ENCODE assay signal across 21 mouse cellular contexts in the genomic region with DNA sequence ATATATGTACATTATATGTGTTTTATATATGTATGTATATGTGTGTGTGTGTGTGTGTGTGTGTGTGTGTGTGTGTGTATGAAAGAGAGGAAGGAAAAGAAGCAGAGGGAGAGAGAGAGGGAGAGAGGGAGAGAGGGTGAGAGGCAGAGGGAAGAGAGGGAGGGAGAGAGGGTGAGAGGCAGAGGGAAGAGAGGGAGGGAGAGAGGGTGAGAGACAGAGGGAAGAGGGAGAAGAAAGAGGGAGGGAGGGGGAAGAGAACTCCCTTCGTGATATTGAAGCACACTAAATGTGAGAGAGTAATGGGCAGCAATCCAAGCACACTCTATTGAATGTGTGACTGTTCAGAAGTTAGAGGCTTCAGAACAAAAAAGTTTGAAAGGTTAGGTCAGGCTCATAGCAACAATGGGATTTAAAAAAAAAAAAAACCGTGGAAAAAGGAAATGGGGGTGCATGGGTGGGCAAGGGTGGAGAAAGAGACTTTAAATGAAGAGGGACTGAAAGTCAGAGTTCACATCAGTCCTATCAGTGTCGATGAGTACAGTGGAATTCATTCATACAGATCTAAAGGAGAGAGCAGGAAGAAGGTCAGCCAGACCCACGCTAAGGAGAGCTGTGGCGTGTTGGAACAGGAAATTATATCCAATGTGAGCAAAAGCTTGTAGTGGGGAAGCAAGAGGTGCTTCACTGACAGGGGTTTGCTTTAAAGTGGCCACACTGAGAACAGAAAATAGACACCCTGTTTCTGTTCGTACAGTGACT.
DNase-seq lines count a peak whose midpoint lies in the region; ATAC-seq and TF ChIP-seq lines count a peak whose summit lies in the region.
"Had no signal": no experiment of that assay in that cellular context is flagged by ENCODE, and none has a peak within 500 bp of the region (broad histone marks: within the 10 kb centered on the region; RNA-seq: fewer than 3 reads in every experiment).

No protein-coding gene starts in this region.

- TF ChIP-seq CTCF in heart, postnatal 0 days (IDR thresholded peaks at IDR 0.05; ENCODE audit: low read depth) = no peak
- TF ChIP-seq CTCF in lung, embryonic 14.5 days (IDR thresholded peaks at IDR 0.05; ENCODE audit: low read depth) = no peak
- no peak for TF ChIP-seq CTCF in brain, embryonic 14.5 days (IDR thresholded peaks at IDR 0.05; ENCODE audit: borderline replicate concordance, extremely low read depth, insufficient read depth, insufficient read length)

- H3K27me3 ChIP-seq in forebrain, embryonic 14.5 days (replicated peaks; ENCODE audit: control insufficient read depth, insufficient read depth, low read length) = no peaks in the 10 kb centered on the region
- H3K27me3 ChIP-seq in forebrain, embryonic 16.5 days (replicated peaks; ENCODE audit: control insufficient read depth, insufficient read depth, low read length) = no peaks in the 10 kb centered on the region
- H3K27me3 ChIP-seq in heart, postnatal 0 days (ENCODE audit: control insufficient read depth, insufficient read depth, low read length) = no peaks in the 10 kb centered on the region
- H3K27me3 ChIP-seq in lung, embryonic 14.5 days (ENCODE audit: insufficient read depth, low read length) = no peaks in the 10 kb centered on the region
- H3K27me3 ChIP-seq: embryonic facial prominence, embryonic 13.5 days; forebrain, embryonic 13.5 days; heart, embryonic 15.5 days had no signal

- no peak overlapping the region for H3K4me2 ChIP-seq in forebrain, embryonic 14.5 days (ENCODE audit: low read length)
- no peak overlapping the region for H3K4me2 ChIP-seq in forebrain, embryonic 16.5 days (ENCODE audit: low read length)
- no peak overlapping the region for H3K4me2 ChIP-seq in heart, postnatal 0 days (ENCODE audit: low read depth, low read length)
- no peak overlapping the region for H3K4me2 ChIP-seq in lung, embryonic 14.5 days
- H3K4me2 ChIP-seq: embryonic facial prominence, embryonic 13.5 days; forebrain, embryonic 13.5 days; heart, embryonic 15.5 days had no signal

- H3K36me3 ChIP-seq in forebrain, embryonic 14.5 days (ENCODE audit: control insufficient read depth, insufficient read depth, low read length) = no peaks in the 10 kb centered on the region
- H3K36me3 ChIP-seq in forebrain, embryonic 16.5 days (ENCODE audit: control insufficient read depth, insufficient read depth) = no peaks in the 10 kb centered on the region
- no peaks in the 10 kb centered on the region for H3K36me3 ChIP-seq in heart, postnatal 0 days (replicated peaks; ENCODE audit: control insufficient read depth, insufficient read depth, low read length)
- no peaks in the 10 kb centered on the region for H3K36me3 ChIP-seq in lung, embryonic 14.5 days (ENCODE audit: insufficient read depth)
- H3K36me3 ChIP-seq: embryonic facial prominence, embryonic 13.5 days; heart, embryonic 15.5 days had no signal

- H3K9ac ChIP-seq in forebrain, embryonic 14.5 days (ENCODE audit: low read length) = no peak overlapping the region
- H3K9ac ChIP-seq in forebrain, embryonic 16.5 days (replicated peaks; ENCODE audit: low read depth, low read length) = no peak overlapping the region
- H3K9ac ChIP-seq in heart, postnatal 0 days (replicated peaks; ENCODE audit: low read depth, low read length) = no peak overlapping the region
- H3K9ac ChIP-seq in lung, embryonic 14.5 days = no peak overlapping the region
- H3K9ac ChIP-seq: embryonic facial prominence, embryonic 13.5 days; forebrain, embryonic 13.5 days; heart, embryonic 15.5 days had no signal

- no peak for TF ChIP-seq EP300 in heart, postnatal 0 days (IDR thresholded peaks at IDR 0.05; ENCODE audit: low read depth)

- H3K4me3 ChIP-seq in forebrain, embryonic 14.5 days (ENCODE audit: low read depth, low read length) = no peak overlapping the region
- no peak overlapping the region for H3K4me3 ChIP-seq in forebrain, embryonic 16.5 days (replicated peaks; ENCODE audit: low read length)
- H3K4me3 ChIP-seq in heart, postnatal 0 days (ENCODE audit: low read depth, low read length) = no peak overlapping the region
- no peak overlapping the region for H3K4me3 ChIP-seq in lung, embryonic 14.5 days (ENCODE audit: low read depth, low read length)
- H3K4me3 ChIP-seq: embryonic facial prominence, embryonic 13.5 days; forebrain, embryonic 13.5 days; heart, embryonic 15.5 days had no signal

- H3K4me1 ChIP-seq in forebrain, embryonic 14.5 days (ENCODE audit: control insufficient read depth, insufficient read depth, low read length) = no peaks in the 10 kb centered on the region
- no peaks in the 10 kb centered on the region for H3K4me1 ChIP-seq in forebrain, embryonic 16.5 days (replicated peaks; ENCODE audit: control insufficient read depth, insufficient read depth, low read length)
- H3K4me1 ChIP-seq in heart, postnatal 0 days (ENCODE audit: control insufficient read depth, insufficient read depth) = no peaks in the 10 kb centered on the region
- H3K4me1 ChIP-seq in lung, embryonic 14.5 days (ENCODE audit: insufficient read depth) = no peaks in the 10 kb centered on the region
- H3K4me1 ChIP-seq: embryonic facial prominence, embryonic 13.5 days; forebrain, embryonic 13.5 days; heart, embryonic 15.5 days had no signal

- H3K27ac ChIP-seq in forebrain, embryonic 14.5 days (ENCODE audit: low read depth, low read length) = no peak overlapping the region
- H3K27ac ChIP-seq in forebrain, embryonic 16.5 days (ENCODE audit: low read length) = no peak overlapping the region
- no peak overlapping the region for H3K27ac ChIP-seq in heart, postnatal 0 days (ENCODE audit: low read depth)
- H3K27ac ChIP-seq in lung, embryonic 14.5 days (ENCODE audit: low read depth) = no peak overlapping the region
- H3K27ac ChIP-seq: embryonic facial prominence, embryonic 13.5 days; forebrain, embryonic 13.5 days; heart, embryonic 15.5 days had no signal

- H3K9me3 ChIP-seq in forebrain, embryonic 14.5 days (replicated peaks; ENCODE audit: control insufficient read depth, low read length) = no peaks in the 10 kb centered on the region
- H3K9me3 ChIP-seq in forebrain, embryonic 16.5 days (ENCODE audit: control insufficient read depth, low read length) = no peaks in the 10 kb centered on the region
- H3K9me3 ChIP-seq in heart, postnatal 0 days (replicated peaks; ENCODE audit: control insufficient read depth, low read length) = no peaks in the 10 kb centered on the region
- no peaks in the 10 kb centered on the region for H3K9me3 ChIP-seq in lung, embryonic 14.5 days (ENCODE audit: low read depth, low read length)
- H3K9me3 ChIP-seq: embryonic facial prominence, embryonic 13.5 days; forebrain, embryonic 13.5 days; heart, embryonic 15.5 days had no signal

- TF ChIP-seq POLR2A in brain, embryonic 14.5 days (IDR thresholded peaks at IDR 0.05; ENCODE audit: borderline replicate concordance, extremely low read depth, insufficient read depth, insufficient read length, poor library complexity, severe bottlenecking) = no peak

- peak; percentile 42; the same call in 1 of the 2 replicates for ATAC-seq in forebrain, embryonic 14.5 days
- ATAC-seq in forebrain, embryonic 16.5 days = no peak
- no peak for ATAC-seq in heart, postnatal 0 days (ENCODE audit: insufficient read depth, low read depth)
- peak; percentile 28; the same call in 1 of the 2 replicates for ATAC-seq in lung, embryonic 14.5 days (ENCODE audit: insufficient read depth)
- ATAC-seq: forebrain, embryonic 13.5 days; hindbrain, embryonic 16.5 days; inflammation-experienced regulatory T-cells, adult 6 months; intestine, postnatal 0 days had no signal

- DNase-seq in forebrain, embryonic 14.5 days (ENCODE audit: low spot score) = peak; percentile 30
- peak; percentile 6 for DNase-seq in heart, postnatal 0 days (ENCODE audit: low spot score)
- DNase-seq in heart, adult 9 months (ENCODE audit: low spot score in 2 of 2) = no peak
- peak; percentile 42 for DNase-seq in lung, embryonic 14.5 days
- no peak for DNase-seq in lung, postnatal 14 days
- DNase-seq in brain, embryonic 14.5 days (ENCODE audit: low read depth) = peak; percentile 53
- DNase-seq in frontal cortex, postnatal 36 days (ENCODE audit: low spot score in 2 of 2) = no peak
- DNase-seq: adrenal gland, postnatal 10 days; cerebellum, adult 11-12 months; cerebellum, adult 9-10 months; cerebellum, postnatal 25 days; gastrocnemius, postnatal 10 days; heart, adult 18-20 months; heart, postnatal 4 days had no signal

- 43% methylated on average over 6 of the region's 6 CpGs for WGBS in forebrain, embryonic 14.5 days
- WGBS in forebrain, embryonic 16.5 days = 35% methylated on average over 6 of the region's 6 CpGs
- WGBS in heart, postnatal 0 days = 17% methylated on average over 6 of the region's 6 CpGs
- 22% methylated on average over 6 of the region's 6 CpGs for WGBS in lung, embryonic 14.5 days

Comparison
In these comparisons a context has a peak if more than half of its experiments do, and no peak if none do; other contexts are left out.
1. ATAC-seq: peak in forebrain, embryonic 14.5 days (single experiment) and lung, embryonic 14.5 days (single experiment); none in forebrain, embryonic 16.5 days (single experiment) and heart, postnatal 0 days (single experiment).
2. DNase-seq: peak in forebrain, embryonic 14.5 days (single experiment), heart, postnatal 0 days (single experiment), lung, embryonic 14.5 days (single experiment) and brain, embryonic 14.5 days (single experiment); none in heart, adult 9 months (0 of 2), lung, postnatal 14 days (single experiment) and frontal cortex, postnatal 36 days (0 of 2).